Mouse (Mus musculus): ENCODE results near the gene Nat10. TPM values are rescaled to one million over a fixed set of nuclear protein-coding genes. Genes with fewer than 3 reads are reported as not detected.

Gene Nat10
- polyA plus RNA-seq (2015; fragmentation: Nextera tagmentation; extraction: Ambion mirVana) = 13.2 and 14.4 TPM in 2 replicates

DNA sequence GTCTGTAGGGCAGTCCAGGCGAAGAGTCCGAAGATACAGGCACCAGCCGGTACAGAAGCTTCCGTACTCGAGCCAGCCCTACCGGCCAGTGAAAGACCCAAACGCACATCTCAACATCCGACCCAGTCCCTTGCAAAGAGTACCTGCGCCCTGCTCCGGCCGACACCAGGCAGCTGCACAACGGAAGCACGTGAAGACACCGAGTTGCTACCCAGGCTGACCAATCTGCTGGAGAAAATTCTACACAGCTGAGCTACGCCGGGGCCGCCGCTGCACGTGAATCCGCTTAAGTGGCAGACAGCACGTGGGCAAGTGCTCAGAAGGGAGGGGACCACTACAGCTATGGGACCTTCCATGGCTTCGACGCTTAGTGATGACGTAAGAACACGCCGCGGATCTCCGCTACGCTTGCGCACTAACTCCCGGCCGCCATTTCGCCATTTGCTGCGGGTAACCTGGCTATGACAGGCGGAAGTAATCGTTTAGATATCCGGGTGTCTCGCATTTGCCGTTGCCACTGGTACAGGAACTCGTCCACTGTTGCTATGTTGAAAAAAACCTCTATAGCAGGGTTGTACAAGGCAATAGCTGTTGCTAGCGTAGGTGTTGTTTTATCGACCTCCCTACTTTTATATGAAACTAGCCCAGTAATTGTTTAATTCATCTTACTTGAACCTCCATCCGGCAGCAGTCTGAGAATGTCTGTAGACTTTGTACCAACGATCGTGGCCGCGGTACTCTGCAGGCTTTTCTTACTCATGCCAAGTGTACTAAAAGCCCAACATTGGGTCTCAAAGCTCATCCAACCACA is at the start of gene Nat10:
Nat10 (minus strand) TSS at position 365 of the 811 bp plus-strand sequence.
- peak; percentile 99 for DNase-seq (ENCODE audit: low spot score)
- Histone ChIP-seq H3K9me3 (replicated peaks; ENCODE audit: low read length) (no peaks in the 10 kb centered on the region), H3K9ac (ENCODE audit: low read depth, low read length) (peak within 1 kb of the TSS; percentile 72), H3K27me3 (ENCODE audit: insufficient read depth, low read length) (no peaks in the 10 kb centered on the region), H3K4me2 (ENCODE audit: low read length) (peak within 1 kb of the TSS; percentile 93), H3K36me3 (ENCODE audit: insufficient read depth, low read length) (peaks cover 5% of the 10 kb centered on the region), H3K4me1 (replicated peaks; ENCODE audit: insufficient read depth, low read length) (0 out of 2 replicates have a peak, but pooled peaks cover 8% of the 10 kb centered on the region), H3K4me3 (replicated peaks; ENCODE audit: low read depth, low read length) (peak within 1 kb of the TSS; percentile 70), H3K27ac (peak within 1 kb of the TSS; percentile 74)
- peak; percentile 96 for ATAC-seq (replicated peaks; ENCODE audit: low FRiP score, low read depth)
- 0 out of 2 replicates have a peak, but pooled peaks have one; percentile 16 for TF ChIP-seq CTCF (IDR thresholded peaks at IDR 0.05; ENCODE audit: low read depth)
- WGBS = under 1% methylated on average over 47 of the region's 47 CpGs

DNA sequence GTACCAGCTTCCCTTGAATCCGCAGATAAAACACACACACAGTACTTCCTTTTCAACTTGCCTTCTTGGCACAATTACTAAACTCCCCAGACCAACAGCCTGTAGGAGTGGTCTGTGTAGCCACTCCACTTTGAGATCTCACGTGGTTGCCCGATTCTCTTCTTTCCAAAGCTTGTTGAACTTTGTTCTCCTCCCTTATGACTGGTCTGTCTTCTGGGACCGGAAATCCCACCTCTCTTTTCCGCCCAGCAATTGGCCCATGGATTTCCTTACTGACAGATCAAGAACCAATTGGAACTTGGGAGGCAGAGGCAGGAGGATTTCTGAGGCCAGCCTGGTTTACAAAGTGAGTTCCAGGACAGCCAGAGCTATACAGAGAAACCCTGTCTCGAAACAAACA is 49.3 kb upstream of the Nat10 start:
- TF ChIP-seq CTCF (IDR thresholded peaks at IDR 0.05; ENCODE audit: low read depth) = no peak
- ATAC-seq (replicated peaks; ENCODE audit: low FRiP score, low read depth) = no peak

DNA sequence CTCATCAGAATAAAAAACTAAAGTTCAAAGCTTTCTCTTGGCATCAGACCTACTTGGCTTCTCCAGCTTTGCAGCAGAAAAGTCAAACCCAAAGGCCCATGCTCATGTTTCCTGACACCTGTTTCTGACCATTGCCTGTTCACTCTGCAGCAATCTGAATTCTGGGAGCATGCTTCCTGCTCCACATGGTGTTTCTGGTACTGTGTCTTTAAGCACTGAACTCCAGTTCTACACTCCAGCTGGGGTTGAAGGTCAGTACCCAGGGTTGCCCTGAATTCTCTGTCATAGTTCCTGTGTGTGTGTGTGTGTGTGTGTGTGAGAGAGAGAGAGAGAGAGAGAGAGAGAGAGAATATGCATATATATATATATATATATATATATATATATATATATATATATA is 47.4 kb upstream of the Nat10 start:
- no peak overlapping the region for H3K4me3 ChIP-seq (replicated peaks; ENCODE audit: low read depth, low read length)
- H3K36me3 ChIP-seq (ENCODE audit: insufficient read depth, low read length) = no peaks in the 10 kb centered on the region
- H3K27me3 ChIP-seq (ENCODE audit: insufficient read depth, low read length) = no peaks in the 10 kb centered on the region
- no peak overlapping the region for H3K27ac ChIP-seq
- H3K9me3 ChIP-seq (replicated peaks; ENCODE audit: low read length) = no peaks in the 10 kb centered on the region
- no peak for ATAC-seq (replicated peaks; ENCODE audit: low FRiP score, low read depth)
- no peak for DNase-seq (ENCODE audit: low spot score)
- H3K4me1 ChIP-seq (replicated peaks; ENCODE audit: insufficient read depth, low read length) = no peaks in the 10 kb centered on the region
- no peak overlapping the region for H3K4me2 ChIP-seq (ENCODE audit: low read length)
- TF ChIP-seq CTCF (IDR thresholded peaks at IDR 0.05; ENCODE audit: low read depth) = no peak
- no peak overlapping the region for H3K9ac ChIP-seq (ENCODE audit: low read depth, low read length)

More for the DNA sequence above, 49.3 kb upstream of the Nat10 start:
- H3K4me3 ChIP-seq (replicated peaks; ENCODE audit: low read depth, low read length) = no peak overlapping the region
- no peaks in the 10 kb centered on the region for H3K9me3 ChIP-seq (replicated peaks; ENCODE audit: low read length)
- no peak overlapping the region for H3K9ac ChIP-seq (ENCODE audit: low read depth, low read length)
- no peak overlapping the region for H3K4me2 ChIP-seq (ENCODE audit: low read length)
- DNase-seq (ENCODE audit: low spot score) = no peak
- H3K36me3 ChIP-seq (ENCODE audit: insufficient read depth, low read length) = no peaks in the 10 kb centered on the region
- 87% methylated on average over 6 of the region's 6 CpGs for WGBS
- H3K4me1 ChIP-seq (replicated peaks; ENCODE audit: insufficient read depth, low read length) = no peaks in the 10 kb centered on the region
- H3K27ac ChIP-seq = no peak overlapping the region
- no peaks in the 10 kb centered on the region for H3K27me3 ChIP-seq (ENCODE audit: insufficient read depth, low read length)

DNA sequence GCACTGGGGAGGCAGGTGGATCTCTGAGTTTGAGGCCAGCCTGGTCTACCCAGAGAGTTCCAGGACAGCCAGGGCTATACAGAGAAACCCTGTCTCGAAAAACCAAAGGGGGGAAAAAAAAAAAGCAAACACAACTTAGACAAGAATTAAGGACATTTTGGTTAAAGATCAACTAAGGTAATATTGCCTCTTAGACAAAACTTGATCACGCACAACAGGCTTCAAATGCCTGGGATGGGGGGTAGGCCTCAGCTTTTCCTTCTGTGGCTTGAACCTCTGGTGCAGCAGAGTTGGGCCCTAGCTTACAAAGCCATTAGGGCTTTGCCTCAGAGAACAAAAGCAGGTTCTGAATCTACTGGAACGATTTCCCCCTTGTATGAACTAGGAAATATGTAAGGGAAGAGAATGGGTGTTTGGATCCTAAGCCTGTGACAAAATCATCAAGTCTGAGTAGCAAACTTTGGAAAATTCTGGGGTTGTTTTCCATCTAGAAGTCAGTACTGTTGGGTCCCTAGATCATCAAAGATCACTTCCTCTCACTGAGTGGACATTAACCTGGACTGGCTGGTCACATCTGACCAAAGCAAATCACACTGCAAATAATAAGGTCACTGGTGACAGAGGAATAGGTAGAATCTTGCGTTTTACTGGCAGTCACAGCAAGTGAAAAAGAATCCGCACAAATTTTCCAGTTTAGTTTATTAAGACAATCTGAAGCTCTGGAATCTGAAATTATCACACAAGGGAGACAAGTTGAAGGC is 42.9 kb upstream of the Nat10 start:
- ATAC-seq (replicated peaks; ENCODE audit: low FRiP score, low read depth) = no peak
- Histone ChIP-seq H3K9me3 (replicated peaks; ENCODE audit: low read length) (no peaks in the 10 kb centered on the region), H3K36me3 (ENCODE audit: insufficient read depth, low read length) (no peaks in the 10 kb centered on the region), H3K9ac (ENCODE audit: low read depth, low read length) (no peak overlapping the region), H3K4me3 (replicated peaks; ENCODE audit: low read depth, low read length) (no peak overlapping the region), H3K27me3 (ENCODE audit: insufficient read depth, low read length) (no peaks in the 10 kb centered on the region), H3K4me1 (replicated peaks; ENCODE audit: insufficient read depth, low read length) (0 out of 2 replicates have a peak, but pooled peaks cover 4% of the 10 kb centered on the region), H3K27ac (0 out of 2 replicates have a peak overlapping the region, but pooled peaks have one; percentile 2), H3K4me2 (ENCODE audit: low read length) (no peak overlapping the region)
- no peak for DNase-seq (ENCODE audit: low spot score)
- 64% methylated on average over 5 of the region's 5 CpGs for WGBS
- TF ChIP-seq CTCF (IDR thresholded peaks at IDR 0.05; ENCODE audit: low read depth) = no peak

DNA sequence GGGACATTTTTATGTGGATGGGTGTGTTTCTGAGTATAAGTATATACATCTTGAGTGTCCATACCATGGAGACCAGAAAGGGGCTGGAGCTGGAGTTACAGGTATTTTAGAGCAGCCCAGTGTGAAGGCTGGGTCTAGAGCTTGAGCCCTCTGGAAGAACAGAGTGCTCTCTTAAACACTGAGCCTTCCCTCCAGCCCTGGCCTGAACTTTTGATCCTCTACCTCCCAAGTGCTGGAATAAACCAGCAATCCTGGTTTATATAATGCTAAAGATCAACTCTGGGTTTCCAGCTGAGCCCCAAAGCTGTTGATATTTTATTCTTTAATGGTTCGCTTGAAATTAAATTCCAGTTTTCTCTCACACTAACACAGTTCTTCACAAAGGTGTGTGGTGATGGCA is 41.4 kb upstream of the Nat10 start:
- DNase-seq (ENCODE audit: low spot score) (no peak), ATAC-seq (replicated peaks; ENCODE audit: low FRiP score, low read depth) (no peak)
- Histone ChIP-seq H3K4me3 (replicated peaks; ENCODE audit: low read depth, low read length) (no peak overlapping the region), H3K4me2 (ENCODE audit: low read length) (no peak overlapping the region), H3K9me3 (replicated peaks; ENCODE audit: low read length) (no peaks in the 10 kb centered on the region), H3K27me3 (ENCODE audit: insufficient read depth, low read length) (no peaks in the 10 kb centered on the region), H3K27ac (no peak overlapping the region), H3K36me3 (ENCODE audit: insufficient read depth, low read length) (no peaks in the 10 kb centered on the region), H3K4me1 (replicated peaks; ENCODE audit: insufficient read depth, low read length) (0 out of 2 replicates have a peak, but pooled peaks cover 4% of the 10 kb centered on the region), H3K9ac (ENCODE audit: low read depth, low read length) (no peak overlapping the region)
- TF ChIP-seq CTCF (IDR thresholded peaks at IDR 0.05; ENCODE audit: low read depth) = no peak
- WGBS = 97% methylated on average over 1 of the region's 1 CpGs

DNA sequence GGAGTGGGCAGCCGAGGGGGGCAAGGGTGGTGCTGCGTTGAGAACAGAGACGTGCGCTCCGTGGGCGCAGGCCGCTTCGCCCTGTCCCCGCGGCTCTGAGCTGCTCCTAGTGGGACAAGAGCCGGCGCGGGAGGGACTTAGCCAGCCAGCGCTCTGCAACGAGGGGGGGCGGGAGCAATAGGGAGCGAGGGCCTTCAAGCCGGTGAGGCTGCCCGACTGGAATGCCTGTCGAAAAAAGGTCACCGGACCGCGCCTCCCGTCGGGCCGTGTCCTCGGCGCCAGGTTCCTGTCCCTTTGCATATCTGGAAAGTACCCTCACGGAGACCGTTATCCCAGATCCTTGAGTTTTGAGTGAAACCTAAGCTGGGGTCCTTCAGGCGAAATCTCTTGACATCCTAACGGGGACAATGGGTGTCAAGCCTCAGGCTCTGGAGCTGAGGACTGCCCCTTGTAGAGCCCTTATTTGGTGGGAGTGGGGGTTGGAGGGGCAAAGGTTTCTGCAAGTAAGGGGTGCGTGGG is 36.5 kb upstream of the Nat10 start, which contains the start of gene Caprin1:
Caprin1 (minus strand) TSS at position 159 of the 519 bp plus-strand sequence.
- Histone ChIP-seq H3K4me3 (replicated peaks; ENCODE audit: low read depth, low read length) (peak within 1 kb of the TSS; percentile 87), H3K9ac (ENCODE audit: low read depth, low read length) (peak within 1 kb of the TSS; percentile 97), H3K27ac (peak within 1 kb of the TSS; percentile 100), H3K4me2 (ENCODE audit: low read length) (peak within 1 kb of the TSS; percentile 64), H3K27me3 (ENCODE audit: insufficient read depth, low read length) (no peaks in the 10 kb centered on the region), H3K36me3 (ENCODE audit: insufficient read depth, low read length) (no peaks in the 10 kb centered on the region), H3K4me1 (replicated peaks; ENCODE audit: insufficient read depth, low read length) (0 out of 2 replicates have a peak, but pooled peaks cover 10% of the 10 kb centered on the region), H3K9me3 (replicated peaks; ENCODE audit: low read length) (no peaks in the 10 kb centered on the region)
- peak; percentile 98 for DNase-seq (ENCODE audit: low spot score)
- no peak for TF ChIP-seq CTCF (IDR thresholded peaks at IDR 0.05; ENCODE audit: low read depth)
- peak; percentile 94 for ATAC-seq (replicated peaks; ENCODE audit: low FRiP score, low read depth)
- under 1% methylated on average over 33 of the region's 33 CpGs for WGBS
